Mouse (Mus musculus) hindbrain, embryonic 16.5 days (tissue): ENCODE results near the gene Aatk. TPM values are rescaled to one million over a fixed set of nuclear protein-coding genes. Genes with fewer than 3 reads are reported as not detected.
A peak's percentile ranks its signal among the peaks of the same experiment; 100 is the strongest.

Experiments used
- ATAC-seq: fragments of 200-750 bp; cut with Nextera tagmentation; 2 replicates; pipeline ENCODE4 v1.8.0; 2017; ENCODE audit warnings: moderate TSS enrichment, moderate library complexity
- H3K27ac ChIP-seq: fragments of 300-500 bp; sonication (generic); 2 replicates; pipeline ENCODE4 v1.5.1; 2014; ENCODE audit warnings: low read depth, mild to moderate bottlenecking, control low read depth, low read length, moderate library complexity
- H3K27me3 ChIP-seq: fragments of 300-500 bp; sonication (generic); replicated peaks from 2 replicates; pipeline ENCODE4 v1.6.1; 2014; ENCODE audit warnings: low read length; ENCODE audit not compliant: control insufficient read depth, insufficient read depth
- H3K36me3 ChIP-seq: fragments of 300-500 bp; sonication (generic); 2 replicates; pipeline ENCODE4 v1.6.1; 2014; ENCODE audit warnings: mild to moderate bottlenecking, low read length, moderate library complexity, mixed read lengths; ENCODE audit not compliant: control insufficient read depth, insufficient read depth
- H3K4me1 ChIP-seq: fragments of 300-500 bp; sonication (generic); 2 replicates; pipeline ENCODE4 v1.6.1; 2014; ENCODE audit warnings: low read depth, low read length; ENCODE audit not compliant: control insufficient read depth, insufficient read depth
- H3K4me2 ChIP-seq: fragments of 300-500 bp; sonication (generic); 2 replicates; pipeline ENCODE4 v1.6.1; 2014; ENCODE audit warnings: mild to moderate bottlenecking, low read length, control low read depth, moderate library complexity
- H3K4me3 ChIP-seq: fragments of 300-500 bp; sonication (generic); 2 replicates; pipeline ENCODE4 v1.5.1; 2014; ENCODE audit warnings: mild to moderate bottlenecking, low read length, control low read depth, moderate library complexity
- H3K9ac ChIP-seq: fragments of 300-500 bp; sonication (generic); 2 replicates; pipeline ENCODE4 v1.6.1; 2014; ENCODE audit warnings: low read depth, mild to moderate bottlenecking, control low read depth, low read length, moderate library complexity
- H3K9me3 ChIP-seq: fragments of 300-500 bp; sonication (generic); 2 replicates; pipeline ENCODE4 v1.6.1; 2014; ENCODE audit warnings: mild to moderate bottlenecking, low read length, moderate library complexity; ENCODE audit not compliant: control insufficient read depth
- WGBS: fragments of 180-500 bp; shearing (Covaris S2); extraction: QIAGEN DNeasy Blood & Tissue Kit; methylation state at CpG from one replicate; pipeline ENCODE4 v1.1.7; 2014; 5-methylcytosine and 5-hydroxymethylcytosine counted together
- polyA plus RNA-seq: library from polyadenylated mRNA; unstranded; fragments of >200 nt; fragmentation: Nextera tagmentation; extraction: Ambion mirVana; gene quantifications from 2 replicates; pipeline ENCODE4 v1.2.1, GENCODE M21; 2015

The Aatk gene
- polyA plus RNA-seq, 1 experiment from 2014 or later = 35.6 TPM

- H3K4me3 ChIP-seq = no peak overlapping the region
- no peak overlapping the region for H3K4me2 ChIP-seq
- WGBS = 42% methylated on average over 23 of the region's 23 CpGs
- ATAC-seq = no peak; the same call in 1 of the 2 replicates
- H3K27ac ChIP-seq = no peak overlapping the region
- H3K9me3 ChIP-seq = no peaks in the 10 kb centered on the region
- H3K27me3 ChIP-seq = no peaks in the 10 kb centered on the region
- H3K4me1 ChIP-seq = peaks cover 17% of the 10 kb centered on the region
- no peak overlapping the region for H3K9ac ChIP-seq
- peaks cover 9% of the 10 kb centered on the region for H3K36me3 ChIP-seq
These were observed 27.2 kb downstream of the Aatk start for GRCm38 (mm10) chr11:120019542-120020440.

DNA sequence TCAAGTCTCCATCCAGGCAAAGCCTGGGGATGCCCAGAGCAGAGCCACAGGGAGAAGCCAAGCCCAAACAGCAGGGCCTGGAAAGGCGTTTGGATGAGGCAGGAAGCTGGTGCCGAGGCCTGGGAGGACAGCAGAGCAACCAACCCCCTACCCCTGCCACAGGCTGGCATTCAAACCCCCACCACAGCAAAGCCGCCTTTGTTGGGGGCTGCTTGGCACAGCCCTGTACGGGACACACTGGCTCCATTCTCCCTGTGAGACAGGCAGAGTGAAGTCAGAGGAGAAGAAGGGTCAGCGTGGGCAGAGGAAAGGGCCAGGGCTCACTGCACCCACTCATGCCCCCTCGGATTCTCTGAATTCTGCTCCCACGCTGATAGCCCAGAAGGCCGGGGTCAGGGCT lies 30.0 kb downstream of the Aatk start:
- WGBS = 76% methylated on average over 8 of the region's 8 CpGs
- Histone ChIP-seq H3K9ac (no peak overlapping the region), H3K36me3 (peaks cover 17% of the 10 kb centered on the region), H3K4me2 (no peak overlapping the region), H3K27ac (0 out of 2 replicates have a peak overlapping the region, but pooled peaks have one; percentile 34), H3K4me3 (no peak overlapping the region), H3K9me3 (no peaks in the 10 kb centered on the region), H3K4me1 (peaks cover 11% of the 10 kb centered on the region), H3K27me3 (no peaks in the 10 kb centered on the region)
- no peak for ATAC-seq

- Histone ChIP-seq H3K27ac (no peak overlapping the region; the same call in 1 of the 2 replicates), H3K4me2 (no peak overlapping the region), H3K27me3 (no peaks in the 10 kb centered on the region), H3K9me3 (no peaks in the 10 kb centered on the region), H3K9ac (peak overlapping the region; percentile 27), H3K4me3 (no peak overlapping the region), H3K36me3 (peaks cover 26% of the 10 kb centered on the region), H3K4me1 (peaks cover 11% of the 10 kb centered on the region)
- 96% methylated on average over 4 of the region's 4 CpGs for WGBS
- no peak for ATAC-seq
These were observed 32.2 kb downstream of the Aatk start for GRCm38 (mm10) chr11:120014758-120015157.

DNA sequence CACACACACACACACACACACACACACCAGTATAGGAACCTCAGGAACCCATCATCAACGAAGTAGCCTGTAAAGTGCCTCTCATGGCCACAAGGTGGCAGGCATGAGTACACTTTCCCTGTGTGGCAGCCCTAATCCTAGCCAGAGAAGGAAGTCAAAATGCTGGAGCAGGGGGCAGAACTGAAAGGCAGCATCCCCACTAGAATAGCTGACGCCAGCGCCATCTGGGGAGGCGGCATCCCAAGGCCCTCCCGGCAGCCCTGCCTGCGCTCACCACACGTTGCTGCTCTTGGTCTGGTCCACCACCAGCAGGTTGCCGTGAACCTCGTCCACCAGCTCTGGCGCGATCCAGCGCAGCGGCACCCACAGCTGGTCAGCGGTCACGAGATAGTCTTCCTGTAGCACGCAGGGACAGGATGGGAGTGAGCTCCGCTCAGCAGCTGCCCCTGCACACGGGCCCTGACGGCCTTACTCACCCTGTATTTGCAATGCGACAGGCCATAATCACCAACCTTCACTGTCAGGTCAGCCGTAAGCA lies 33.7 kb downstream of the Aatk start:
- H3K4me2 ChIP-seq = peak overlapping the region; percentile 50
- H3K36me3 ChIP-seq = peaks cover 30% of the 10 kb centered on the region
- peaks cover 9% of the 10 kb centered on the region for H3K4me1 ChIP-seq
- H3K9ac ChIP-seq = peak overlapping the region; percentile 58
- peak overlapping the region; percentile 69; the same call in 1 of the 2 replicates for H3K27ac ChIP-seq
- ATAC-seq = peak; percentile 68
- peak overlapping the region; percentile 18; the same call in 1 of the 2 replicates for H3K4me3 ChIP-seq
- no peaks in the 10 kb centered on the region for H3K9me3 ChIP-seq
- no peaks in the 10 kb centered on the region for H3K27me3 ChIP-seq
- 17% methylated on average over 21 of the region's 21 CpGs for WGBS

GRCm38 (mm10) chr11:120012702-120013101 lies 34.3 kb downstream of the Aatk start:
- Histone ChIP-seq H3K9ac (no peak overlapping the region), H3K36me3 (peaks cover 30% of the 10 kb centered on the region), H3K4me3 (no peak overlapping the region), H3K4me2 (no peak overlapping the region), H3K27me3 (no peaks in the 10 kb centered on the region), H3K27ac (no peak overlapping the region), H3K9me3 (no peaks in the 10 kb centered on the region), H3K4me1 (peaks cover 9% of the 10 kb centered on the region)
- WGBS = 81% methylated on average over 13 of the region's 13 CpGs
- ATAC-seq = 0 out of 2 replicates have a peak, but pooled peaks have one; percentile 19

- H3K27ac ChIP-seq = no peak overlapping the region
- no peaks in the 10 kb centered on the region for H3K27me3 ChIP-seq
- H3K36me3 ChIP-seq = peaks cover 30% of the 10 kb centered on the region
- H3K4me1 ChIP-seq = peaks cover 9% of the 10 kb centered on the region
- H3K4me3 ChIP-seq = no peak overlapping the region
- H3K9me3 ChIP-seq = no peaks in the 10 kb centered on the region
- 38% methylated on average over 43 of the region's 43 CpGs for WGBS
- H3K9ac ChIP-seq = peak overlapping the region; percentile 26
- H3K4me2 ChIP-seq = peak overlapping the region; percentile 16; the same call in 1 of the 2 replicates
- peak; percentile 29; the same call in 1 of the 2 replicates for ATAC-seq
These were observed 35.0 kb downstream of the Aatk start for GRCm38 (mm10) chr11:120011761-120012560.

DNA sequence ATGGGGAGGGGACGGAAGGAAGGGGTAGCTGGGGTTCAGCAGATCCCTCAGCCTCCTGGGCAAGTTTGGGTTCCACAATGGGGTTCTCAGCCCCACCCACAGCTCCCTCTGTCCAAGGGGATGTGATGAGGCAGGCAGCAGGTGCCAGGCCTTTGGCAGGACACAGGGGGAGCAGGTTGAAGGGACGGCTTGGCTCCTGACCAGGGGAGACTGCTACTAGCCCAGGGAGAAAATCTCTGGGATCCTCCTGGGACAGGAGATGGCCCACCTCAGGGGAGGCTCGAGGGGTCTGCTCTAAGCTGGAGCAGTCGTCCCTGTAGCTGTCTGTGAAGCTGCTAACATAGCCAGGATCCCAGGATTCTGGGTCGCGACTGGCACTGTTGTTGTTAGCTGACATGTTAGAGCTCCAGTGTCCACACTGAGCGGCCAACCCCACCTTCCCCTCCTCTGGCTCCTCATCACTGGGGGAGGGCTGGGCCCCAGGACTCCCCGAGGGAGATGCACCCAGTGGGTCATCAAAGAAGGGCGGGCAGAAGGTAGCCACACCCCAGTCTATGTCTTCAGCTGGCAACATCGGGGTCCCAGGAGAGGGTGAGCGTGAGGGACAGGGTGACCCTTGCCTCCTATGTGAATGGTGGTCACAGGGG lies 35.7 kb downstream of the Aatk start:
- Histone ChIP-seq H3K9me3 (no peaks in the 10 kb centered on the region), H3K4me1 (peaks cover 9% of the 10 kb centered on the region), H3K27me3 (no peaks in the 10 kb centered on the region), H3K36me3 (peaks cover 33% of the 10 kb centered on the region), H3K4me3 (no peak overlapping the region), H3K9ac (no peak overlapping the region), H3K4me2 (peak overlapping the region; percentile 16; the same call in 1 of the 2 replicates), H3K27ac (no peak overlapping the region)
- no peak for ATAC-seq
- WGBS = 75% methylated on average over 11 of the region's 11 CpGs

GRCm38 (mm10) chr11:120009937-120010336 lies 37.0 kb downstream of the Aatk start:
- H3K27me3 ChIP-seq = no peaks in the 10 kb centered on the region
- H3K4me3 ChIP-seq = no peak overlapping the region
- H3K9me3 ChIP-seq = no peaks in the 10 kb centered on the region
- H3K27ac ChIP-seq = no peak overlapping the region
- 77% methylated on average over 20 of the region's 20 CpGs for WGBS
- peaks cover 27% of the 10 kb centered on the region for H3K36me3 ChIP-seq
- no peak overlapping the region for H3K4me2 ChIP-seq
- peaks cover 9% of the 10 kb centered on the region for H3K4me1 ChIP-seq
- no peak overlapping the region for H3K9ac ChIP-seq
- no peak for ATAC-seq
